Mouse (Mus musculus): Measurements from ENCODE around the gene Gm13277.
"Not testable (repeated sequence)": the region's sequence is repeated elsewhere in the genome, so short reads cannot be mapped to it uniquely, and the experiment has no call there.

Gene Gm13277

DNA sequence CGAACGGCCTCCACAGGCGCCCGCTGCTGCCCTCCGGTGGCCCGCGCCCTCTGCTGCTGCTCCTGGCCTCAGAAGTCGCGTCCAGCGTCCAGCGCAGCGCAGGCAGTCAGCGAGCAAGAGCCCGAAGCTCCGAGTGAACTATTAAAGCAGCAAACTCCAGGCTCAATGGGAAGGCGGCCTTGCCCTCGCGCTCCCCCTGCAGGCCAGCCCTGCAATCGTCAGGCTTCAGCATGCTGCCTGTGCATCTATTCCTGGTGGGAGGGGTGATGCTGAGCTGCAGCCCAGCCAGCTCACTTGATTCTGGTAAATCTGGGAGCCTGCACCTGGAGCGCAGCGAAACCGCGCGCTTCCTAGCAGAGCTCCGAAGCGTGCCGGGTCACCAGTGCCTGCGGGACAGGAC is at the start of gene Gm13277:
Gene Gm13277, plus strand, starts transcription at position 231 of the 400 bp plus-strand sequence.
- not testable (repeated sequence) for DNase-seq (ENCODE audit: low read depth, low spot score)

DNA sequence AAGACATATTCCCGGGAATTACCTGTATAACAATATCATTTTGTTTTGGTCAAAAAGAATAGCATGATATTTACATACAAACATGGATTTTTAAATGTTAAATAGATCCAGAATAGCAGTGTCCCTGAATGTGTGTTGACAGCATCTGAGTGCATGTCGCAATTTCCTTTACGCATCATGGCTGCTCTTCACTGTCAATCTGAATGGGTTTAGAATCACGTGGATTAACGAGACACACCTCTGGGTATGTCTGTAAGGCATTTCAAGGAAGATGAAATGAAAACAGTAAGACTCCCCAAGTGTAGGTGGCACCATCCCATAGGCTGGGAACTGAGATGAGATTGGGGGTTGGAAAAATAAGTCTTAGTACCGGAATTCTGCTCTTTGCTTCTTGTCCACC is 49.4 kb upstream of the Gm13277 start:
- DNase-seq (ENCODE audit: low read depth, low spot score) = no peak

DNA sequence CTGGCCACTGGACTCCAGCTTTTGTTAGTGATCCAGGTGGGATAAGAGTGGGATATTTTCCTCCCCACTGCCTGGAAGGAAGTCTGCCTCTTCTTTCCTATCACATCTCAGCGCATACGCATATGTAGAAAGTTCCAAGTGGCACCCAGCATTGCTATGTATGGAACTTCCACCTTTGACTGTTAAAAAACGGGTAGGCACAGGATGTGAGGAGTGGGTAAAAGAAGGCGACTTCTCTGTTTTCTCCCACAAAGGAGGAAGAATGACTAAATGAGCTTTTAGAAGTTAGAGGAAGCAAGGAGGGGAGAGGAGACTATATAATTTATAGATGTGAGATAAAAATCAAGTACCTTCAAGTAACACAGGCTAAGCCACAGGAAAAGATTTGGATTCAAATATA is 47.0 kb upstream of the Gm13277 start:
- no peak for DNase-seq (ENCODE audit: low read depth, low spot score)

DNA sequence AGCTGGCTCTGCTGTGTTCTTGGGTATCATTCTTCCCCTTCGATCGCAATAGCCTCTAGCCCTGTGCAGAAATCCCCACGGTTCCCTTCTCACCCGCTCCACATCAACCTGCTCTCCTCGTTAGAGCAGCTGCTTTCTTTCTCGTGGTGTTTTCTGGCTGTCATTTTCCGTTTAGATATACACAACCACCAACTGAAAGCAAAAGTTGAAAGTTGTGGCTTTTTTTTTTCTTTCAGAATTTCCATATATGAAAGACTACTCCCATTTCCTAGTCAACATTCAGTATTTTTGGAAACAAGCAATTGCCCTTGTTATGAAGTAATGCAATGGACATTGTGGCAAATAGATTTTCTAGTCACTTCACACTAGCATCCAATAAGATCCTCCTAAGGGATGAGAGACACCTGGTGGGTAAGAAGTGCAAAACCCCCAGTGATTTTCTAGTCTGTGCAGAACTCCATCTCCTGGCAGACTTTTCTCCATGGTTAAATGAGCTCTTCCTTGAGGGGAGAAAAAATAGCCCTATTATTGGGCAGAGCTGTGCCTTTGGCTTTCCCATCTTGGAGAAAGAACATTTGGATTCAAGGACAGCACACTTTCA is 45.6 kb upstream of the Gm13277 start:
- no peak for DNase-seq (ENCODE audit: low read depth, low spot score)

DNA sequence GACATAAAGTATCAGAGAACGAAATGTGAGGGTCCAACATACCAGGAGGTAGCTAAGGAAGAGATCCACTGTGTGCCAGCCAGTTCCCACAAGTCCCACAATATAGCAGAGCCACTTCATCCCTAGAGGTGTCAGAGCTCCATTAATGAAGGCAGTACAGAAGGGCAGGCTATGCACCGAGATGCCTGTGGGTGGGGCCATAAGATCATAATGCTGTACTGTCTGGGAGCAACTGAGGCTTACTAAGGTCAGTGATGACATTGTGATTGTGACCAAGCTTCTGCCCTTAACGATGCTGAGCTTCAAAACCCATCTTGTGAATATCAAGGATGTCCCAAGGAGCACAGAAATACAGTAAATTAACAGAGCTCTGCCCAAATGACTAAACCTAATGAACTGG is 44.2 kb upstream of the Gm13277 start:
- DNase-seq (ENCODE audit: low read depth, low spot score) = no peak

DNA sequence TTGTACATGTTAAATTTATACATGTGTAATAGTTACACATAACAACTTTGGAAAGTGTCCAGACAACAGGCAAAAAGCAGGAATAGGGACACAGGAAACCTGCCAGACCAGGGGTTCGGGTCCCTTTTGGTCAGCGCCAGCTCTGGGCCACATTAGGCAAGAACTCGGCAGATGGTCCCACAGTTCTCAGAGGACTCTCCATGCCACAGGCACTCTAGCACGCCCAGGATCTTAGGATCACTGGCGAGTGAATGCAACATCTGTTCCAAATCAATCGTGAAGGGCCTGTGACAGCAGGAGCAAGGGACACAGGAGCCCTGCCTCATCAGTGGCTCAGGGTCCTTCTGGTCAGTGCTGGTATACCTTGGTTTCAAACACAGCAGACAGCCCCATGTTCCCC is 38.5 kb upstream of the Gm13277 start:
- no peak for DNase-seq (ENCODE audit: low read depth, low spot score)

DNA sequence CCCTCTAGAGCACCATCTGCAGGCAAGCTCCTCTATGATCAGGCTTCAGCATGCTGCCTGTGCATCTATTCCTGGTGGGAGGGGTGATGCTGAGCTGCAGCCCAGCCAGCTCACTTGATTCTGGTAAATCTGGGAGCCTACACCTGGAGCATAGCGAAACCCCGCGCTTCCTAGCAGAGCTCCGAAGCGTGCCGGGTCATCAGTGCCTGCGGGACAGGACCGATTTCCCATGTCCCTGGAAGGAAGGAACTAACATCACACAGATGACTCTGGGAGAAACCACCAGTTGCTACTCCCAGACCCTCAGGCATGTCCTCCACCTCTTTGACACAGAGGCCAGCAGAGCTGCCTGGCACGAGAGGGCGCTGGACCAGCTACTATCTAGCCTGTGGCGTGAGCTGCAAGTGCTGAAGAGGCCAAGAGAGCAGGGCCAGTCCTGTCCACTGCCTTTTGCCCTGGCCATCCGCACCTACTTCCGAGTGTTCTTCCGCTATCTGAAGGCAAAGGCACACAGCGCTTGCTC is 33.6 kb upstream of the Gm13277 start, which contains the start of gene Gm13271:
Gene Gm13271, plus strand, starts transcription at position 51 of the 523 bp plus-strand sequence.
- DNase-seq (ENCODE audit: low read depth, low spot score) = not testable (repeated sequence)

DNA sequence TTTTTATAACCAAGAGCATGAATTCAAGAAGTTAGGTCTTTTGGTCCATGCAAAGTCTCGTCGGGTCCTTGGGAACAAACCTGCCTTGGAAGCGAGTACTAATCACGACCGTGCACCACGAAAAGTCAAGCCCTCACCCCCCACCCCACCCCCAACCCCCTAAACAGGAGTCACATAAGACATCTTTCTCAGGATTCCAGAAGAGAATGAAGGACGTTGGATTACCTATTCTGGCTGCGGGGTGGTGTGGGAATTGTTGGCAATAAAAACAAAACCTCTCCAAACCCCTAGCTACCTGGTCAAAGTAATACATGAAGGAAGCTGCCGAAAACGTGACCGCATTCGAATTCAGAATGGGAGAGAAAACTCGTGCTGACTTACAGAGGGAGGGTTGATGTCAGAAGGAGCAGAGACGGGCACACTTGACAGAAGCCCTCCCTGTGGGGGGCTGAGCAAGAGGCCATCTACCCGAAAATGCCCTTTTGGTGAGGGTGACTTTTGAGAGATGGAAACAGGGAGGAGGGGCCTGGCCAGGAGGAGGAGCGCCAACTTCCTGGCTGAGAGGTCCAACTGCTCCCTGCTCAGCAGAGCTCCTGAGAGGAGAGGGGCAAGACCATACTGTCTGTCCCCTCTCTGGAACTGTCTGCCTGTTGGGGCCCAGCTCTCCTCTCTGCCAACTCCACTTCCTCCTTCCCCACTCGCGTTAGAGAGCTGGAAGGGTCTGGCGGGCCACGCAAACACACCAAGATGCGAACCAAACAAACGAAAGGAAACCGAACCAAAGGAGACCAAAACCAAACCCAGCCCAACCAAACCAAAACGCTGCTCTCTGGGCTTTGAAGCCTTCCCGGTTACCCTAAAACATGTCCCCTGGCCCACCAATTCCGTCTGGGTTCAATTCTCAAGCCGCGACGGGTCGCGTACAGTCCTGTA is 31.6 kb upstream of the Gm13277 start:
- not testable (repeated sequence) for DNase-seq (ENCODE audit: low read depth, low spot score)

DNA sequence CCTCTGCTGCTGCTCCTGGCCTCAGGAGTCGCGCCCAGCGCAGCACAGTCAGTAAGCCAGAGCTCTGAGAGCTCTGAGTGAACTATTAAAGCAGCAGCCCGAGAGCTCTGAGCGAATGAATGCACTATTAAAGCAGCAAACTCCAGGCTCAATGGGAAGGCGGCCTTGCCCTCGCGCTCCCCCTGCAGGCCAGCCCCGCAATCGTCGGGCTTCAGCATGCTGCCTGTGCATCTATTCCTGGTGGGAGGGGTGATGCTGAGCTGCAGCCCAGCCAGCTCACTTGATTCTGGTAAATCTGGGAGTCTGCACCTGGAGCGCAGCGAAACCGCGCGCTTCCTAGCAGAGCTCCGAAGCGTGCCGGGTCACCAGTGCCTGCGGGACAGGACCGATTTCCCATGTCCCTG is 30.8 kb upstream of the Gm13277 start:
- DNase-seq (ENCODE audit: low read depth, low spot score) = not testable (repeated sequence)

DNA sequence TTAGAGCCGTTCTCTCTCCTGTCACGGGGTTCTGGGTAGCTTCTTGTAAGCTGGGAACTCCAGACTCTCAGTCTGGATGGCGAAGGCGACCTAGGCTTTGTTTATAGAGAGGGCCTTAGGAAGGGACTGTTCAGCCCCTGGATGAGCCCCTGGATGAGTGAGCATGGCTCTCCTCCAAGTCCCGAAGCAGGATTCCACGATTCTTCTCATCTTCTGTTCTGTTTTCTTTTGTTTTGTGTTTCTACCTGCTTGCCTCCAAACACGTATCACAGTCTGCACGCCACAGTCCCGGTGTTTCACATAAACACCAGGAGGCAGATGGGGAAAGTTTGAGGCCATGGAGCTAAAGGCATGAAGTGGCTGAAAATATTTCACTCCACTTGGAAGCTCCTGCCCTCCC is 29.7 kb upstream of the Gm13277 start:
- DNase-seq (ENCODE audit: low read depth, low spot score) = not testable (repeated sequence)

DNA sequence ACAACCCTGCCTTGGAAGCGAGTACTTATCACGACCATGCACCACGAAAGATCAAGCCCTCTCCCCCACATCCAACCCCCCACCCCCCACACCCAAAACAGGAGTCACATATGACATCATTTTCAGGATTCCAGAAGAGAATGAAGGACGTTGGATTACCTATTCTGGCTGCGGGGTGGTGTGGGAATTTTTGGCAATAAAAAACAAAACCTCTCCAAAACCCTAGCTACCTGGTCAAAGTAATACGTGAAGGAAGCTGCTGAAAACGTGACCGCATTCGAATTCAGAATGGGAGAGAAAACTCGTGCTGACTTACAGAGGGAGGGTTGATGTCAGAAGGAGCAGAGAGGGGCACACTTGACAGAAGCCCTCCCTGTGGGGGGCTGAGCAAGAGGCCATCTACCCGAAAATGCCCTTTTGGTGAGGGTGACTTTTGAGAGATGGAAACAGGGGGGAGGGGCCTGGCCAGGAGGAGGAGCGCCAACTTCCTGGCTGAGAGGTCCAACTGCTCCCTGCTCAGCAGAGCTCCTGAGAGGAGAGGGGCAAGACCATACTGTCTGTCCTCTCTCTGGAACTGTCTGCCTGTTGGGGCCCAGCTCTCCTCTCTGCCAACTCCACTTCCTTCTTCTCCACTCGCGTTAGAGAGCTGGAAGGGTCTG is 28.7 kb upstream of the Gm13277 start, which contains the start of gene Gm13283:
Gene Gm13283, plus strand, starts transcription at position 510 of the 659 bp plus-strand sequence.
- DNase-seq (ENCODE audit: low read depth, low spot score) = not testable (repeated sequence)

DNA sequence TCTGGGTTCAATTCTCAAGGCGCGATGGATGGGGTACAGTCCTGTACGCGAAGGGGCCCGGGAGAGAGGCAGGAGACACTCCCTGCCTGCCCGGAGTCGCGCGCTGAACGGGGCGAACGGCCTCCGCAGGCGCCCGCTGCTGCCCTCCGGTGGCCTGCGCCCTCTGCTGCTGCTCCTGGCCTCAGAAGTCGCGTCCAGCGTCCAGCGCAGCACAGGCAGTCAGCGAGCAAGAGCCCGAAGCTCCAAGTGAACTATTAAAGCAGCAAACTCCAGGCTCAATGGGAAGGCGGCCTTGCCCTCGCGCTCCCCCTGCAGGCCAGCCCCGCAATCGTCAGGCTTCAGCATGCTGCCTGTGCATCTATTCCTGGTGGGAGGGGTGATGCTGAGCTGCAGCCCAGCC is 28.0 kb upstream of the Gm13277 start:
- DNase-seq (ENCODE audit: low read depth, low spot score) = not testable (repeated sequence)

DNA sequence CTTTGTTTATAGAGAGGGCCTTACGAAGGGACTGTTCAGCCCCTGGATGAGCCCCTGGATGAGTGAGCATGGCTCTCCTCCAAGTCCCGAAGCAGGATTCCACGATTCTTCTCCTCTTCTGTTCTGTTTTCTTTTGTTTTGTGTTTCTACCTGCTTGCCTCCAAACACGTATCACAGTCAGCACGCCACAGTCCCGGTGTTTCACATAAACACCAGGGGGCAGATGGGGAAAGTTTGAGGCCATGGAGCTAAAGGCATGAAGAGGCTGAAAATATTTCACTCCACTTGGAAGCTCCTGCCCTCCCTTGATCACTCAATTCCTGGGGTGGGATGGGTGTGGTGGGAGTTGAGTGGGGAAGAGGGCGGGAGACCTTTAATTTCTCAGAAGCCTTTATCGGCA is 26.7 kb upstream of the Gm13277 start:
- DNase-seq (ENCODE audit: low read depth, low spot score) = not testable (repeated sequence)

DNA sequence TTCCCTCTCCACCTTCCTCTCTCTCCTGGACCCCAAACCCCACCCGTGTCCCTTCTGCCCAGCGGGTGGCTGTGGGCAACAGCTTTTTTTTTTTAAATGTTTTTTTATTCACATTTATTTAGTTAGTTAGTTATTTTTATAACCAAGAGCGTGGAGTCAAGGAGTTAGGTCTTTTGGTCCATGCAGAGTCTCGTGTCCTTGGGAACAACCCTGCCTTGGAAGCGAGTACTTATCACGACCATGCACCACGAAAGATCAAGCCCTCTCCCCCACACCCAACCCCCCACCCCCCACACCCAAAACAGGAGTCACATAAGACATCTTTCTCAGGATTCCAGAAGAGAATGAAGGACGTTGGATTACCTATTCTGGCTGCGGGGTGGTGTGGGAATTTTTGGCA is 26.1 kb upstream of the Gm13277 start:
- not testable (repeated sequence) for DNase-seq (ENCODE audit: low read depth, low spot score)

DNA sequence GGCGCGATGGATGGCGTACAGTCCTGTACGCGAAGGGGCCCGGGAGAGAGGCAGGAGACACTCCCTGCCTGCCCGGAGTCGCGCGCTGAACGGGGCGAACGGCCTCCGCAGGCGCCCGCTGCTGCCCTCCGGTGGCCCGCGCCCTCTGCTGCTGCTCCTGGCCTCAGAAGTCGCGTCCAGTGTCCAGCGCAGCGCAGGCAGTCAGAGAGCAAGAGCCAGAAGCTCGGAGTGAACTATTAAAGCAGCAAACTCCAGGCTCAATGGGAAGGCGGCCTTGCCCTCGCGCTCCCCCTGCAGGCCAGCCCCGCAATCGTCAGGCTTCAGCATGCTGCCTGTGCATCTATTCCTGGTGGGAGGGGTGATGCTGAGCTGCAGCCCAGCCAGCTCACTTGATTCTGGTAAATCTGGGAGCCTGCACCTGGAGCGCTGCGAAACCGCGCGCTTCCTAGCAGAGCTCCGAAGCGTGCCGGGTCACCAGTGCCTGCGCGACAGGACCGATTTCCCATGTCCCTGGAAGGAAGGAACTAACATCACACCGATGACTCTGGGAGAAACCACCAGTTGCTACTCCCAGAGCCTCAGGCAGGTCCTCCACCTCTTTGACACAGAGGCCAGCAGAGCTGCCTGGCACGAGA is 24.9 kb upstream of the Gm13277 start:
- DNase-seq (ENCODE audit: low read depth, low spot score) = peak; percentile 39

DNA sequence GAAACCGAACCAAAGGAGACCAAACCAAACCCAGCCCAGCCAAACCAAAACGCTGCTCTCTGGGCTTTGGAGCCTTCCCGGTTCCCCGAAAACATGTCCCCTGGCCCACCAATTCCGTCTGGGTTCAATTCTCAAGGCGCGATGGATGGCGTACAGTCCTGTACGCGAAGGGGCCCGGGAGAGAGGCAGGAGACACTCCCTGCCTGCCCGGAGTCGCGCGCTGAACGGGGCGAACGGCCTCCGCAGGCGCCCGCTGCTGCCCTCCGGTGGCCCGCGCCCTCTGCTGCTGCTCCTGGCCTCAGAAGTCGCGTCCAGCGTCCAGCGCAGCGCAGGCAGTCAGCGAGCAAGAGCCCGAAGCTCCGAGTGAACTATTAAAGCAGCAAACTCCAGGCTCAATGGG is 14.9 kb upstream of the Gm13277 start, which contains the start of gene Gm13290:
Gene Gm13290, plus strand, starts transcription at position 301 of the 400 bp plus-strand sequence.
- not testable (repeated sequence) for DNase-seq (ENCODE audit: low read depth, low spot score)

DNA sequence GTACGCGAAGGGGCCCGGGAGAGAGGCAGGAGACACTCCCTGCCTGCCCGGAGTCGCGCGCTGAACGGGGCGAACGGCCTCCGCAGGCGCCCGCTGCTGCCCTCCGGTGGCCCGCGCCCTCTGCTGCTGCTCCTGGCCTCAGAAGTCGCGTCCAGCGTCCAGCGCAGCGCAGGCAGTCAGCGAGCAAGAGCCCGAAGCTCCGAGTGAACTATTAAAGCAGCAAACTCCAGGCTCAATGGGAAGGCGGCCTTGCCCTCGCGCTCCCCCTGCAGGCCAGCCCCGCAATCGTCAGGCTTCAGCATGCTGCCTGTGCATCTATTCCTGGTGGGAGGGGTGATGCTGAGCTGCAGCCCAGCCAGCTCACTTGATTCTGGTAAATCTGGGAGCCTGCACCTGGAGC is 11.8 kb upstream of the Gm13277 start, which contains the start of gene Gm13289:
Gene Gm13289, plus strand, starts transcription at position 301 of the 400 bp plus-strand sequence.
- DNase-seq (ENCODE audit: low read depth, low spot score) = not testable (repeated sequence)

DNA sequence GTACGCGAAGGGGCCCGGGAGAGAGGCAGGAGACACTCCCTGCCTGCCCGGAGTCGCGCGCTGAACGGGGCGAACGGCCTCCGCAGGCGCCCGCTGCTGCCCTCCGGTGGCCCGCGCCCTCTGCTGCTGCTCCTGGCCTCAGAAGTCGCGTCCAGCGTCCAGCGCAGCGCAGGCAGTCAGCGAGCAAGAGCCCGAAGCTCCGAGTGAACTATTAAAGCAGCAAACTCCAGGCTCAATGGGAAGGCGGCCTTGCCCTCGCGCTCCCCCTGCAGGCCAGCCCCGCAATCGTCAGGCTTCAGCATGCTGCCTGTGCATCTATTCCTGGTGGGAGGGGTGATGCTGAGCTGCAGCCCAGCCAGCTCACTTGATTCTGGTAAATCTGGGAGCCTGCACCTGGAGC is 8.9 kb upstream of the Gm13277 start, which contains the start of gene Gm13272:
Gene Gm13272, plus strand, starts transcription at position 301 of the 400 bp plus-strand sequence.
- DNase-seq (ENCODE audit: low read depth, low spot score) = not testable (repeated sequence)

DNA sequence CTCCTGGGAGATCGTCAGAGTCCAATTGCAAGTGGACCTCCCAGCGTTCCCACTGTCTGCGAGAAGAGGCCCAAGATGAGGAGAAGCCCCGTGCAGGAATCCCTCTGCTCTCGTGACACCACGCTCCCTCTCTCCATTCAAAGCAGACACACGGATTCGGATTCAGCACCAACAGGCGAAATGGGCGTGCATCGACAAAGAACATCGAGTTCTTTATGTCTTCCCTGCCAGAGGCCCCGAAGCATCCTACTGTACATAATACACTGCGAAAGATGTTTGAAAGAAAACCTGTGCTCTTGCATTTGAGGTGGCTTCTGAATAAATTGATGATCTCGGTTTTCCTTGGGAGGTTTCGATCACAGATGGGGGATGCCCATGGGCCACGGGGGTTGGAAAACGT is 8.1 kb upstream of the Gm13277 start:
- DNase-seq (ENCODE audit: low read depth, low spot score) = not testable (repeated sequence)

DNA sequence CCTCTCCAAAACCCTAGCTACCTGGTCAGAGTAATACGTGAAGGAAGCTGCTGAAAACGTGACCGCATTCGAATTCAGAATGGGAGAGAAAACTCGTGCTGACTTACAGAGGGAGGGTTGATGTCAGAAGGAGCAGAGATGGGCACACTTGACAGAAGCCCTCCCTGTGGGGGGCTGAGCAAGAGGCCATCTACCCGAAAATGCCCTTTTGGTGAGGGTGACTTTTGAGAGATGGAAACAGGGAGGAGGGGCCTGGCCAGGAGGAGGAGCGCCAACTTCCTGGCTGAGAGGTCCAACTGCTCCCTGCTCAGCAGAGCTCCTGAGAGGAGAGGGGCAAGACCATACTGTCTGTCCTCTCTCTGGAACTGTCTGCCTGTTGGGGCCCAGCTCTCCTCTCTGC is 6.6 kb upstream of the Gm13277 start, which contains the start of gene Ifnz:
Gene Ifnz, plus strand, starts transcription at position 301 of the 400 bp plus-strand sequence.
- DNase-seq (ENCODE audit: low read depth, low spot score) = not testable (repeated sequence)

DNA sequence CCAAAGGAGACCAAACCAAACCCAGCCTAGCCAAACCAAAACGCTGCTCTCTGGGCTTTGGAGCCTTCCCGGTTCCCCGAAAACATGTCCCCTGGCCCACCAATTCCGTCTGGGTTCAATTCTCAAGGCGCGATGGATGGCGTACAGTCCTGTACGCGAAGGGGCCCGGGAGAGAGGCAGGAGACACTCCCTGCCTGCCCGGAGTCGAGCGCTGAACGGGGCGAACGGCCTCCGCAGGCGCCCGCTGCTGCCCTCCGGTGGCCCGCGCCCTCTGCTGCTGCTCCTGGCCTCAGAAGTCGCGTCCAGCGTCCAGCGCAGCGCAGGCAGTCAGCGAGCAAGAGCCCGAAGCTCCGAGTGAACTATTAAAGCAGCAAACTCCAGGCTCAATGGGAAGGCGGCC is 6.1 kb upstream of the Gm13277 start:
- DNase-seq (ENCODE audit: low read depth, low spot score) = not testable (repeated sequence)

All from forelimb bud, embryonic 11.5 days (tissue).